Mouse (Mus musculus): ENCODE results near the gene Ptprd. TPM values are rescaled to one million over a fixed set of nuclear protein-coding genes. Genes with fewer than 3 reads are reported as not detected.
"Not testable (repeated sequence)": the region's sequence is repeated elsewhere in the genome, so short reads cannot be mapped to it uniquely, and the experiment has no call there.

Gene Ptprd
- polyA plus RNA-seq, 1 experiment from 2014 or later = 145 TPM

DNA sequence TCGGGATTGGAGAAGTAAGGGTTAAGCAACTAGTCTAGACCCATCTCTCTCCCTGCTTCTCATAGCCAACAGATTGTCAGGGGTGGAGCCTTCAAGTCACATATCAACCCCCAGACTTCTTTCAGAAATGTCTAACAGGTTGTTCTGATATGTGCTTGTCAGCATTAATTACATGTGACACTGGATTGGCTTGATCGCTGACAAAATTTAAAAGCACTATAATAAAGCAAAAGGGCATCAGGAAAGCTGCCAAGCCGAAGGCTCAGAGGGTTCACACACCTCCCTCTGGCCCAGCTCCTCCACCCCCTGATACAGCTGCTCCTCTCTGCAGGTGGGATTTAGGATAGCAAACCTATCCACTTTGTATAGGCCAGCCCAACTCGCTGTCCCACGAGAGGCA, 1775.8 kb downstream of the Ptprd start:
- Histone ChIP-seq H3K4me1 (ENCODE audit: control insufficient read depth, insufficient read depth, low read length) (peaks cover 21% of the 10 kb centered on the region), H3K9me3 (ENCODE audit: control insufficient read depth, low read length) (no peaks in the 10 kb centered on the region), H3K4me2 (ENCODE audit: low read depth, low read length) (no peak overlapping the region), H3K27me3 (ENCODE audit: control insufficient read depth, insufficient read depth, low read length) (no peaks in the 10 kb centered on the region), H3K9ac (replicated peaks; ENCODE audit: low read depth, low read length) (no peak overlapping the region), H3K27ac (ENCODE audit: low read depth, low read length) (no peak overlapping the region), H3K36me3 (ENCODE audit: control insufficient read depth, insufficient read depth, low read length) (no peaks in the 10 kb centered on the region), H3K4me3 (ENCODE audit: low read depth, low read length) (no peak overlapping the region)
- no peak for ATAC-seq (ENCODE audit: low read depth)
- WGBS = 62% methylated on average over 5 of the region's 5 CpGs

DNA sequence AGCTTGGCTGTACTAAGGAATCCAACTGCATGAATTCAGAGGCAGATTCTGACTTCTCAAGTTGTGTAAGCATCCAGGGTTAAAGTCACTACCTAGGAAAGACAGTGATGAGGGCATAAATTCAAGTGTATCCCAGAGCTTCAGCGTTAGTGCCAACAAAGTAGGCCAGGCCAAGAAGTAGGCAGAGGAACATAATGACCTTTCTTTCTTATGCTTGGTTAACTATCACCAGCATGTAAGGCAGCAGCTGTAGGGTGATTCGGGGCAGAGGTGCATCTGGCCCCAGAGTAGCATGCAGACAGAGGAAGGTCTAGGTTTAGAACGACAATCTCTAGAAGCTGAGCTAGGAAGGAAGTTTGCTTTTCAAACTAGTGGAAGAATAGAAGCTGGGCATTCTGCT, 1782.0 kb downstream of the Ptprd start:
- Histone ChIP-seq H3K4me1 (ENCODE audit: control insufficient read depth, insufficient read depth, low read length) (no peaks in the 10 kb centered on the region), H3K4me2 (ENCODE audit: low read depth, low read length) (no peak overlapping the region), H3K27me3 (ENCODE audit: control insufficient read depth, insufficient read depth, low read length) (no peaks in the 10 kb centered on the region), H3K36me3 (ENCODE audit: control insufficient read depth, insufficient read depth, low read length) (no peaks in the 10 kb centered on the region), H3K4me3 (ENCODE audit: low read depth, low read length) (no peak overlapping the region), H3K9ac (replicated peaks; ENCODE audit: low read depth, low read length) (no peak overlapping the region), H3K9me3 (ENCODE audit: control insufficient read depth, low read length) (no peaks in the 10 kb centered on the region), H3K27ac (ENCODE audit: low read depth, low read length) (no peak overlapping the region; the same call in 1 of the 2 replicates)
- WGBS = 53% methylated on average over 3 of the region's 3 CpGs
- no peak for ATAC-seq (ENCODE audit: low read depth)

DNA sequence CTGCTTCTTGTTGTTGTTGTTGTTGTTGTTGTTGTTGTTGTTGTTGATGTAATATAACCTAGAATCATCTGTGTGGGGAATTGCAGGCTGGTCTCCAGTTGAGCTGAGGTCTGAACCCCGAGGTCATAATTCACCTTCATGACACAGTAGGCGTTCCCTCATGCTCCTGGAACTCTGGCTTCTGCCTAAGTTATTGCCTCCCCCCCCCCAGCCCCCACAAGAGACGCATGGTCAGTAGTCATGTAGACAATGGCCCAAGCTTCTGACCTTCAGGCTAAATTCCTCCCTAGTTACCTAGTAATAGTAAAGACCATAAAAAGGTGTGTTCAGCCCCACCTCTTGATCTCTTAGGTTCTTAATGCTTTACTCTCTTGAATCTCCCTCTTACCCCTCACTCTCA, 1784.7 kb downstream of the Ptprd start:
- H3K9ac ChIP-seq (replicated peaks; ENCODE audit: low read depth, low read length); H3K4me3 ChIP-seq (ENCODE audit: low read depth, low read length); H3K4me2 ChIP-seq (ENCODE audit: low read depth, low read length); ATAC-seq (ENCODE audit: low read depth); H3K36me3 ChIP-seq (ENCODE audit: control insufficient read depth, insufficient read depth, low read length); H3K4me1 ChIP-seq (ENCODE audit: control insufficient read depth, insufficient read depth, low read length); H3K9me3 ChIP-seq (ENCODE audit: control insufficient read depth, low read length); H3K27me3 ChIP-seq (ENCODE audit: control insufficient read depth, insufficient read depth, low read length); H3K27ac ChIP-seq (ENCODE audit: low read depth, low read length): not testable (repeated sequence)
- 62% methylated on average over 3 of the region's 3 CpGs for WGBS

DNA sequence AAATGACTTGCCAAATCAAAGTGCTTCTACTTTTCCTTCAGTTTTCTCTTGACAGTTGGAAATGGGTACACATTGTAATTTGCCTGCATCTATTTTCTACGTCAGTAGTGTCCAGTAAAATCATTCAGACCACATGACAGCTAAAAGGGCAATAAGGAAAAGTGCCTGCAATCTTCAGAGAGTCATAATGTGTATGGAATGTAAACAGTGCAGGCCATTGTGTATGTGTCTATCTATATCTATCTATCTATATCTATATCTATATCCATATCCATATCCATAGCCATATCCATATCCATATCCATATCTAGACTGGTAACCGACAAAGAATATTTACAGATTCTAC, 1786.6 kb downstream of the Ptprd start:
- Histone ChIP-seq H3K4me2 (ENCODE audit: low read depth, low read length) (no peak overlapping the region), H3K27ac (ENCODE audit: low read depth, low read length) (no peak overlapping the region), H3K9ac (replicated peaks; ENCODE audit: low read depth, low read length) (no peak overlapping the region), H3K27me3 (ENCODE audit: control insufficient read depth, insufficient read depth, low read length) (no peaks in the 10 kb centered on the region), H3K4me3 (ENCODE audit: low read depth, low read length) (no peak overlapping the region), H3K4me1 (ENCODE audit: control insufficient read depth, insufficient read depth, low read length) (no peaks in the 10 kb centered on the region), H3K36me3 (ENCODE audit: control insufficient read depth, insufficient read depth, low read length) (no peaks in the 10 kb centered on the region), H3K9me3 (ENCODE audit: control insufficient read depth, low read length) (no peaks in the 10 kb centered on the region)
- ATAC-seq (ENCODE audit: low read depth) = no peak
- 83% methylated on average over 2 of the region's 2 CpGs for WGBS

DNA sequence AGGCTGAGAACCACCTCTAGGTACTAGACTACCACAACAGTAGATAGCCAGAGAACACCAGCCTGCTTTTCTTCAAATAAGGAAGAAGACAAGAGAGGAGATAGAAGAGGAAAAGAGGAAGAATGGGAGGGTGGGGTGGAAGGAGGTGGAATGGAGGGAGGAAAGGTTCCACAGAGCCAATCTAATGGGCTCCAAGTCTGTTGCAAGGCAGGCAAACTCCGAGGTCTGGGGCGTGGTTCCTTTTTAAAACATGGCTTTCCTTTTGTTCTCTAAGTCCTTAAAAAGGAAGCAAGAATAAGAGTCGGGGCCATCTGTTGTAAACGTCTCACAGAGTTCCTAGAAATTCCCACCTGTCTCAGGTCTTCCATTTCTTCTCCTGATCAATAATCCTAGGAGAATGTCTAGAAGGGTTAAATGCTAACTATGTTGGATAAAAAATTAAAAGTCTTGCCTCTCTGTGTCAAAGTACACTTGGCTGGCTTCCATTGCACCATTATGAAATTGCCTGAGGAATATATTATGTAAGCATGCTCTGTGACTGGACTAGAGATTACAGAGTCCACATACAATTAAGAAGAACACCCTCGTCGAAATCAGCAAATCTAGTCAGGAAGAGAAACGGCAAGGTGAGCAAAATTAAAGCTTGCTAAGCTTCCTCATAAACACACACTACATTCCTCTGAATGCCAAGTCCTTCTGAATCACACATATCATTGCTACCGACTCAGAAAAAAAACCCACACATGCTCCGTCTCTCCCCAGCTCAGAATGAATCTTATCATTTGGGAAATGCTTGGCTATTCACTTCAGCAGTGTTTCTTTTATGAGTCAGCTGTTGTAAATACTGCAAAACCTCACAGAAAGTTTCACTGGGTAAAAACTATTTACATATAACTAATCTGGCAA, 1787.2 kb downstream of the Ptprd start:
- 70% methylated on average over 9 of the region's 9 CpGs for WGBS
- Histone ChIP-seq H3K36me3 (ENCODE audit: control insufficient read depth, insufficient read depth, low read length) (no peaks in the 10 kb centered on the region), H3K9ac (replicated peaks; ENCODE audit: low read depth, low read length) (no peak overlapping the region), H3K27ac (ENCODE audit: low read depth, low read length) (no peak overlapping the region), H3K4me2 (ENCODE audit: low read depth, low read length) (no peak overlapping the region), H3K4me3 (ENCODE audit: low read depth, low read length) (no peak overlapping the region), H3K9me3 (ENCODE audit: control insufficient read depth, low read length) (no peaks in the 10 kb centered on the region), H3K27me3 (ENCODE audit: control insufficient read depth, insufficient read depth, low read length) (no peaks in the 10 kb centered on the region), H3K4me1 (ENCODE audit: control insufficient read depth, insufficient read depth, low read length) (no peaks in the 10 kb centered on the region)
- ATAC-seq (ENCODE audit: low read depth) = no peak

DNA sequence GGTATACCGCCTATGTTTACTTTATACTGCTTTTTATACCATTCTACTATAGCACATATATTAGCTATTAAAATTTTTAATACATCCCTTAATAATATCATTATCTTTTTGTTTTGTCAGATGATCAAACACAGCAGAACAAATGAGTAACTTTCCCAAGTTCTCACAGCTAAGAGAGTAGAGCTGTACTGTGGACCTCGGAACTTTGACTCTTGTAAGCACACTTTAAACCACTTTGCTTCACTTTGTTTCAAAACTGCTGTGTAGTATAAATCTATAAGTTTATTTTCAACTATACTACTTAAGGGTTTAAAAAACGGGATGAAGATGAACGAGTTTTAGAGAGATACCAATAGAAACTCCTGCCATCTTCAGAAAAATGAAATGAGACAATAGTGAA, 1789.6 kb downstream of the Ptprd start:
- no peak overlapping the region for H3K9ac ChIP-seq (replicated peaks; ENCODE audit: low read depth, low read length)
- H3K27me3 ChIP-seq (ENCODE audit: control insufficient read depth, insufficient read depth, low read length) = no peaks in the 10 kb centered on the region
- no peak overlapping the region for H3K27ac ChIP-seq (ENCODE audit: low read depth, low read length)
- H3K9me3 ChIP-seq (ENCODE audit: control insufficient read depth, low read length) = no peaks in the 10 kb centered on the region
- 94% methylated on average over 4 of the region's 4 CpGs for WGBS
- no peak overlapping the region for H3K4me3 ChIP-seq (ENCODE audit: low read depth, low read length)
- no peak overlapping the region for H3K4me2 ChIP-seq (ENCODE audit: low read depth, low read length)
- H3K4me1 ChIP-seq (ENCODE audit: control insufficient read depth, insufficient read depth, low read length) = no peaks in the 10 kb centered on the region
- no peaks in the 10 kb centered on the region for H3K36me3 ChIP-seq (ENCODE audit: control insufficient read depth, insufficient read depth, low read length)
- ATAC-seq (ENCODE audit: low read depth) = no peak

DNA sequence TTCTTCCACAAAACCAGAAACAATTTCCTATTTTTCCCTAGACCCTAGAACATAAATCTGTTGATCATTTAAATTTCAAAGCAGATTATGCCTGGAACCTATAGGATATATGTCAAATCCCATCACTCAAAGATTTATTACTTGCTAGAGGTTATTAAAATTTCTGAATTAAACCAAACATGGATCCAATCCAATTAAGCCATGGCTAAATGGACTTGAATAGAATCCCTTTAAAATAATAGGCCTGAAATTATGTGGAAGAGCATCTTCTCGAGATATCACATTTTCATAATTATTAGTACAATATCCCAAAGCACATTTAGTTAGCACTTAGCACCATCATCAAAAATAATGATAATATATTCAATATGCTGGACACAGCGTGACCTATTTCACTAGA, 1792.1 kb downstream of the Ptprd start:
- ATAC-seq (ENCODE audit: low read depth) = no peak
- H3K4me2 ChIP-seq (ENCODE audit: low read depth, low read length) = no peak overlapping the region
- WGBS = 69% methylated on average over 2 of the region's 2 CpGs
- 0 out of 2 replicates have a peak, but pooled peaks cover 3% of the 10 kb centered on the region for H3K4me1 ChIP-seq (ENCODE audit: control insufficient read depth, insufficient read depth, low read length)
- no peak overlapping the region for H3K4me3 ChIP-seq (ENCODE audit: low read depth, low read length)
- no peaks in the 10 kb centered on the region for H3K27me3 ChIP-seq (ENCODE audit: control insufficient read depth, insufficient read depth, low read length)
- H3K27ac ChIP-seq (ENCODE audit: low read depth, low read length) = no peak overlapping the region
- no peaks in the 10 kb centered on the region for H3K9me3 ChIP-seq (ENCODE audit: control insufficient read depth, low read length)
- no peak overlapping the region for H3K9ac ChIP-seq (replicated peaks; ENCODE audit: low read depth, low read length)
- no peaks in the 10 kb centered on the region for H3K36me3 ChIP-seq (ENCODE audit: control insufficient read depth, insufficient read depth, low read length)

DNA sequence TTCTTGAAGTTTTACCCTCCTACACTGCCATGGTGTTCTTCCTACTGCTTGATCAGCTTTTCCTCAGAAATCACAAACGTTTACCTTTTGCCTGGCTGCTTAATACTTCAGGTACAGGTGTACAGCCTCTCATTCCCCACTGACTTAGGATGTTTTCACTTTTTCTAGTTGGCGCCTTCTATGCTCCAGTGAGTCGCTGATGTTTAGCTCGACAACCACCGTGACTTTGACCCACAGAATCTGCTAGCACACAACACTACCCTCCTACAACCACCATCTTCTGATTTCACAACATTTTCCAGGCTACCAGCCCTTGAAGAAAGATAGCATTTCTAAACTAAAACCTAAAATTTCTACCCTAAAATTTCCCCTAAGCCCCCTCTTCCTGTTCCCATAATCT, 1794.1 kb downstream of the Ptprd start:
- no peak for ATAC-seq (ENCODE audit: low read depth)
- WGBS = 96% methylated on average over 5 of the region's 5 CpGs
- Histone ChIP-seq H3K4me2 (ENCODE audit: low read depth, low read length) (no peak overlapping the region), H3K27ac (ENCODE audit: low read depth, low read length) (no peak overlapping the region), H3K4me3 (ENCODE audit: low read depth, low read length) (no peak overlapping the region), H3K27me3 (ENCODE audit: control insufficient read depth, insufficient read depth, low read length) (no peaks in the 10 kb centered on the region), H3K9ac (replicated peaks; ENCODE audit: low read depth, low read length) (no peak overlapping the region), H3K9me3 (ENCODE audit: control insufficient read depth, low read length) (no peaks in the 10 kb centered on the region), H3K36me3 (ENCODE audit: control insufficient read depth, insufficient read depth, low read length) (no peaks in the 10 kb centered on the region), H3K4me1 (ENCODE audit: control insufficient read depth, insufficient read depth, low read length) (0 out of 2 replicates have a peak, but pooled peaks cover 3% of the 10 kb centered on the region)

DNA sequence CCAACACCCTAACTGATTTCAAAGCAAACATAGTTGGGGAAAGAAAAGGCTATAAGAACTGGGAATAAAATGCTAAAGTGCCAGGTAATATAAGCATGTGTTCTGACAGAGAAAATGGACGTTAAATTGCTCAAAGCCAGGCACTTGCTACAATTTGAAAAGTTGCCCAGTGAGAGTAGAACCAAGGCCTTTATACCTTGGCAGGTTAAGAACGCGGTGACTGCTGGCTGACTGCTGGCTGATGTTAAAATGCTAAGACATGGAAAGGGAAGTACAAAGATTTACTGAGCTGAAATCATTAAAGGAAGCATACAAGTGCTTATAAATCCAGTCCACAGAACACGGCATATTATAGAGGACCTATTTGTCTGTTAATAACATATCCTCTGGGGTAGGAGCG, 1796.1 kb downstream of the Ptprd start:
- 62% methylated on average over 5 of the region's 5 CpGs for WGBS
- H3K9ac ChIP-seq (replicated peaks; ENCODE audit: low read depth, low read length) = no peak overlapping the region
- H3K9me3 ChIP-seq (ENCODE audit: control insufficient read depth, low read length) = no peaks in the 10 kb centered on the region
- H3K36me3 ChIP-seq (ENCODE audit: control insufficient read depth, insufficient read depth, low read length) = no peaks in the 10 kb centered on the region
- H3K27ac ChIP-seq (ENCODE audit: low read depth, low read length) = no peak overlapping the region
- ATAC-seq (ENCODE audit: low read depth) = no peak
- H3K4me3 ChIP-seq (ENCODE audit: low read depth, low read length) = no peak overlapping the region
- H3K4me2 ChIP-seq (ENCODE audit: low read depth, low read length) = no peak overlapping the region
- 0 out of 2 replicates have a peak, but pooled peaks cover 3% of the 10 kb centered on the region for H3K4me1 ChIP-seq (ENCODE audit: control insufficient read depth, insufficient read depth, low read length)
- no peaks in the 10 kb centered on the region for H3K27me3 ChIP-seq (ENCODE audit: control insufficient read depth, insufficient read depth, low read length)

Data from neural tube, embryonic 14.5 days (tissue).